Mouse (Mus musculus) forebrain, postnatal 0 days (tissue): ENCODE data around the gene Krtap27-1. TPM values are rescaled to one million over a fixed set of nuclear protein-coding genes. Genes with fewer than 3 reads are reported as not detected.
A peak's percentile ranks its signal among the peaks of the same experiment; 100 is the strongest.

Source experiments
- ATAC-seq: fragments of 200-750 bp; cut with Nextera tagmentation; 2 replicates; pipeline ENCODE4 v1.8.0; 2017; ENCODE audit warnings: mild to moderate bottlenecking, moderate library complexity
- DNase-seq: peaks from one replicate; pipeline ENCODE4 v3.0.0-alpha.2; 2015
- H3K27ac ChIP-seq: fragments of 300-500 bp; sonication (generic); 2 replicates; pipeline ENCODE4 v1.5.1; 2014; ENCODE audit warnings: low read depth, mild to moderate bottlenecking, antibody characterized with exemption, low read length, moderate library complexity, mixed read lengths
- H3K27me3 ChIP-seq: fragments of 300-500 bp; sonication (generic); 2 replicates; pipeline ENCODE4 v1.6.1; 2014; ENCODE audit warnings: mild to moderate bottlenecking, low read length, mixed read lengths; ENCODE audit not compliant: insufficient read depth
- H3K36me3 ChIP-seq: fragments of 300-500 bp; sonication (generic); 2 replicates; pipeline ENCODE4 v1.6.1; 2014; ENCODE audit warnings: mild to moderate bottlenecking, moderate library complexity; ENCODE audit not compliant: insufficient read depth
- H3K4me1 ChIP-seq: fragments of 300-500 bp; sonication (generic); 2 replicates; pipeline ENCODE4 v1.6.1; 2014; ENCODE audit warnings: antibody characterized with exemption; ENCODE audit not compliant: insufficient read depth
- H3K4me2 ChIP-seq: fragments of 300-500 bp; sonication (generic); 2 replicates; pipeline ENCODE4 v1.6.1; 2014; ENCODE audit warnings: low read depth, mild to moderate bottlenecking, moderate library complexity
- H3K4me3 ChIP-seq: fragments of 300-500 bp; sonication (generic); 2 replicates; pipeline ENCODE4 v1.5.1; 2014; ENCODE audit warnings: low read depth, low read length, mixed read lengths
- H3K9ac ChIP-seq: fragments of 300-500 bp; sonication (generic); 2 replicates; pipeline ENCODE4 v1.6.1; 2014; ENCODE audit warnings: mild to moderate bottlenecking
- H3K9me3 ChIP-seq: fragments of 300-500 bp; sonication (generic); 2 replicates; pipeline ENCODE4 v1.6.1; 2016; ENCODE audit warnings: low read length
- CTCF ChIP-seq: sonication (generic); IDR thresholded peaks from 2 replicates; pipeline ENCODE4 v1.5.1; 2016; ENCODE audit warnings: antibody characterized with exemption, control low read depth, low read depth
- WGBS: fragments of 180-500 bp; shearing (Covaris S2); extraction: QIAGEN DNeasy Blood & Tissue Kit; methylation state at CpG from one replicate; pipeline ENCODE4 v1.1.7; 2014; 5-methylcytosine and 5-hydroxymethylcytosine counted together
- polyA plus RNA-seq: library from polyadenylated mRNA; unstranded; fragments of >200 nt; fragmentation: Nextera tagmentation; extraction: Ambion mirVana; gene quantifications from 2 replicates; pipeline ENCODE4 v1.2.1, GENCODE M21; 2015
- total RNA-seq: library from RNA; depleted of rRNA; stranded (reverse); fragments of >200 nt; gene quantifications from 2 replicates; pipeline ENCODE4 v1.2.3, GENCODE M21; 2014

Gene Krtap27-1
- total and polyA plus RNA-seq, 2 experiments from 2014 or later = not detected

GRCm38 (mm10) chr16:88696256-88696655 is 24.8 kb upstream of the Krtap27-1 start:
- WGBS = 87% methylated on average over 4 of the region's 4 CpGs
- no peak for ATAC-seq

GRCm38 (mm10) chr16:88681282-88681681 is 9.8 kb upstream of the Krtap27-1 start:
- Histone ChIP-seq H3K9ac (no peak overlapping the region), H3K36me3 (no peaks in the 10 kb centered on the region), H3K4me3 (no peak overlapping the region), H3K4me2 (no peak overlapping the region), H3K9me3 (no peaks in the 10 kb centered on the region), H3K27me3 (no peaks in the 10 kb centered on the region), H3K4me1 (no peaks in the 10 kb centered on the region), H3K27ac (peak overlapping the region; percentile 51; the same call in 1 of the 2 replicates)
- DNase-seq (peak; percentile 59), ATAC-seq (peak; percentile 91)
- WGBS = 14% methylated on average over 2 of the region's 2 CpGs
- TF ChIP-seq CTCF = no peak

More at GRCm38 (mm10) chr16:88696256-88696655, 24.8 kb upstream of the Krtap27-1 start:
- Histone ChIP-seq H3K27ac (no peak overlapping the region), H3K4me2 (no peak overlapping the region), H3K4me1 (no peaks in the 10 kb centered on the region), H3K9me3 (no peaks in the 10 kb centered on the region), H3K4me3 (no peak overlapping the region), H3K9ac (no peak overlapping the region), H3K27me3 (no peaks in the 10 kb centered on the region), H3K36me3 (no peaks in the 10 kb centered on the region)
- no peak for DNase-seq
- no peak for TF ChIP-seq CTCF

- Histone ChIP-seq H3K27ac (no peak overlapping the region), H3K9me3 (no peaks in the 10 kb centered on the region), H3K4me2 (no peak overlapping the region), H3K36me3 (no peaks in the 10 kb centered on the region), H3K4me3 (no peak overlapping the region), H3K4me1 (no peaks in the 10 kb centered on the region), H3K27me3 (no peaks in the 10 kb centered on the region), H3K9ac (no peak overlapping the region)
- TF ChIP-seq CTCF = no peak
- WGBS = 84% methylated on average over 6 of the region's 6 CpGs
- ATAC-seq (no peak), DNase-seq (no peak)
Observed at GRCm38 (mm10) chr16:88679099-88679498, 7.6 kb upstream of the Krtap27-1 start.

- no peak overlapping the region for H3K27ac ChIP-seq
- 28% methylated on average over 1 of the region's 1 CpGs for WGBS
- TF ChIP-seq CTCF = peak; percentile 47
- H3K9ac ChIP-seq = no peak overlapping the region
- H3K4me2 ChIP-seq = no peak overlapping the region
- ATAC-seq (peak; percentile 47; the same call in 1 of the 2 replicates), DNase-seq (no peak)
- no peaks in the 10 kb centered on the region for H3K36me3 ChIP-seq
- H3K4me1 ChIP-seq = no peaks in the 10 kb centered on the region
- H3K9me3 ChIP-seq = no peaks in the 10 kb centered on the region
- no peaks in the 10 kb centered on the region for H3K27me3 ChIP-seq
- H3K4me3 ChIP-seq = no peak overlapping the region
Observed at GRCm38 (mm10) chr16:88657426-88657825, 14.0 kb downstream of the Krtap27-1 start.

- Histone ChIP-seq H3K4me3 (no peak overlapping the region), H3K4me1 (no peaks in the 10 kb centered on the region), H3K9me3 (no peaks in the 10 kb centered on the region), H3K4me2 (no peak overlapping the region), H3K9ac (no peak overlapping the region), H3K27me3 (no peaks in the 10 kb centered on the region), H3K27ac (no peak overlapping the region), H3K36me3 (no peaks in the 10 kb centered on the region)
- 71% methylated on average over 2 of the region's 2 CpGs for WGBS
- no peak for DNase-seq
- TF ChIP-seq CTCF = no peak
- no peak for ATAC-seq
Observed at GRCm38 (mm10) chr16:88651952-88652351, 19.5 kb downstream of the Krtap27-1 start.

- H3K4me2 ChIP-seq = no peak overlapping the region
- no peak for TF ChIP-seq CTCF
- no peak overlapping the region for H3K27ac ChIP-seq
- H3K36me3 ChIP-seq = no peaks in the 10 kb centered on the region
- no peak overlapping the region for H3K4me3 ChIP-seq
- no peaks in the 10 kb centered on the region for H3K4me1 ChIP-seq
- ATAC-seq = no peak
- H3K9me3 ChIP-seq = no peaks in the 10 kb centered on the region
- WGBS = 84% methylated on average over 1 of the region's 1 CpGs
- H3K9ac ChIP-seq = no peak overlapping the region
- no peak for DNase-seq
- no peaks in the 10 kb centered on the region for H3K27me3 ChIP-seq
Observed at GRCm38 (mm10) chr16:88651082-88651481, 20.4 kb downstream of the Krtap27-1 start.

- Histone ChIP-seq H3K4me2 (no peak within 1 kb of the TSS), H3K4me3 (no peak within 1 kb of the TSS), H3K27me3 (no peaks in the 10 kb centered on the region), H3K36me3 (no peaks in the 10 kb centered on the region), H3K27ac (no peak within 1 kb of the TSS), H3K9ac (no peak within 1 kb of the TSS), H3K4me1 (no peaks in the 10 kb centered on the region), H3K9me3 (no peaks in the 10 kb centered on the region)
- DNase-seq = no peak
- TF ChIP-seq CTCF = no peak
- 89% methylated on average over 10 of the region's 10 CpGs for WGBS
- no peak for ATAC-seq
Observed at GRCm38 (mm10) chr16:88647358-88647846, 24.1 kb downstream of the Krtap27-1 start, which contains the start of gene Krtap26-1. TSS of gene Krtap26-1 (minus strand) at chr16:88647796.
